Mouse (Mus musculus) mature B cell (primary cell): ENCODE data around the gene Zbtb32.

Experiments
- in situ Hi-C: fragments of 300-500 bp; cut with MboI; formaldehyde crosslinking; loops from 2 replicates; pipeline ENCODE4 v1.14.3; 2019

Zbtb32 gene

DNA sequence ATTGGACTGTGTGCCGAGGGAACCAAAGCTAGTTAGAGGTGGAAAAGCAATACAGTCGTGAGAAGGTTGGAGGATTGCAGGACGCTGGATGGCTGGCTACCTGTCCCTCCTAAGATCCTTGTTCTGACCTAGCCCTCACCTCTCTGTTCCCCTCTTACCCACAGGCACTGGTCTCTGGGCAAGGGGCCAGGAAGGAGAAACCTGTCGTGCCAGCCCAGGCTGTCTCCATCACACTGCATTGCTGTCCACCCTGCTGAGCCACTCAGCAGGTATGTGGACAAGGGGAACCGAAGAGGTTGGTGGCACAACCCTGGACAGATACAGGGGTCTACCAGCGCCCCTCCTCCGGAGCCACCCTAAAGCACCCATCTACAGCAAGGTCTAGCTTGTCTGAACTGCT lies 1.9 kb upstream of the Zbtb32 start:
- in situ Hi-C loops = no loop called here

DNA sequence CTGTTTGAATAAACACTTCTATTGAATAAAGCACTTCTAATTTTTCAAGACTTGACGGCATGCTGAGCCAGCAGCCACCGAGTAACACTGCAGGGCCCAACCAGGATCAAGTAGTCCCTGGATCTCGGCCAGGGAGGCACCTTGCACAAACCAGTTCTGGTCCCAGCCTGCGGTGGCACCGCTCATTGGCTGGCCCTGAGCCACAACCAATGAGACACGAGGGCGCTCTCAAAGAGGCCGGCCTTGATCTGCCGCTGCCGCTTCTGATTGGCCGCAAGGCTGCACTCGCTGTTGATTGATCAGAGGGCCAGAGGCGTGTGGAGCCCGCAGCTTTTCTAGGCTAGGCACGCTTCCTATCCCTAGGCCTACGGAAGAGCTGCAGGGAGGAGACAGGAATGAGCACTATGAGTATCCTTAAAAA lies 1.2 kb upstream of the Zbtb32 start:
- in situ Hi-C loops = no loop called here

DNA sequence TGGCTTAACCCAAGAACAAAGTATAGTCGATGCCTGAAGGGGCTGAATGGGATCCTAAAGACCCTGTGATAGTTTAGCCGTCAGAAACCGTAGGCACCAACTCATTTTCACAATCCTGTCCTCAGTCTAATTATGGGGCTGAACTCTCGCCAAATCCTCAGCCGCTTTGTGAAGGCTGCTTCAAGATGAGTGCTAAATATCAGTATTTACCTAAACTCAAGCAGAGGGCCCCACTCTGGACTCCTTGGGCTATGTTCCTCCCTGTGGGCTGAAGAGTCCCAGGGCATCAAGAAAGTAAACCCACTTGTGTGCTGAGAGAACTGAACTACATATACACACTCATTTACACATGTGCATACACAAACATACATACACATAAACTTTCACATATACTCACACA lies 1.9 kb downstream of the Zbtb32 start:
- in situ Hi-C loops = no loop called here

DNA sequence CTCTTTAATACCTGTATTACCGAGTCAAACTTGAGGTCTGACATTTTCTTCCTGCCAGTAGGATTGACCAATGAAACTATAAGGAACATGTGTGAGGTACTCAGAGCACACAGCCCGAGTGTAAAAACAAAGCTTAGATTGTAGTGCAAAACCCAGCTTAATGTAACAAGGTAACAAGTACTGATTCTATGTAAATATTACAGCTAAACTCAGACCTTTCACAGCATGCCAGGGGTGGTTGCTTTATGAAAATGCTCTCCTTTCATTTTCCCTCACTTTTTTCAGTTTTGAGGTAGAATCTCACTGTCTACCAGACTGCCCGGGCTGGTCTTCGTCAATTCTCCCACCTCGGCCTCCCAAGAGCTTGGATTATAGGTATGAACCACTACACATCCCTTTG lies 2.6 kb downstream of the Zbtb32 start:
- in situ Hi-C loops = no loop called here

DNA sequence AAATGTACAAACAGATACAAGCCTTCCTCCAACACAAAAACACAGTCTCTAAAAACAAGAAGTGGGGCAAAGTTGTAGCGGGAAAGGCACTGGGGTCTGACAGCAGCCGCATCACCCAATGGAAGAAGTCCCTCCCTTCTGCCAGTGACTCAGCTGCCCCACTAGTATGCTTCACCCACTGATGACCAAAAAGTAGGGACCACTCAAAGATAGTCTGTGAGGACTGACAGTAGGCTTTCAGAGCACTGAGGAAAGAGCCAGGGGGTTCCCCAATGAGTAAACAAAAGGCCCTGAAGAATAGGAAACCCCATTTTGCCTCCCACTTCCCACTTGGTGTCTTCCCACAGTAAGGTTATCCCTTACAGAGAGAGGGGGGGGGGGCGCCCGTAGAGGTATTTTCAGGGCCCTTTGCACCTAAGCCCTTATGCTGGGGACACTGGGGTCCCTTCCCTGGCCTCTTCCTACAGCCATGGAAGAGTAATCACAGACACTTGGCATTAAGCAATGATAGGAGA lies 4.1 kb downstream of the Zbtb32 start:
- in situ Hi-C loops = no loop called here

DNA sequence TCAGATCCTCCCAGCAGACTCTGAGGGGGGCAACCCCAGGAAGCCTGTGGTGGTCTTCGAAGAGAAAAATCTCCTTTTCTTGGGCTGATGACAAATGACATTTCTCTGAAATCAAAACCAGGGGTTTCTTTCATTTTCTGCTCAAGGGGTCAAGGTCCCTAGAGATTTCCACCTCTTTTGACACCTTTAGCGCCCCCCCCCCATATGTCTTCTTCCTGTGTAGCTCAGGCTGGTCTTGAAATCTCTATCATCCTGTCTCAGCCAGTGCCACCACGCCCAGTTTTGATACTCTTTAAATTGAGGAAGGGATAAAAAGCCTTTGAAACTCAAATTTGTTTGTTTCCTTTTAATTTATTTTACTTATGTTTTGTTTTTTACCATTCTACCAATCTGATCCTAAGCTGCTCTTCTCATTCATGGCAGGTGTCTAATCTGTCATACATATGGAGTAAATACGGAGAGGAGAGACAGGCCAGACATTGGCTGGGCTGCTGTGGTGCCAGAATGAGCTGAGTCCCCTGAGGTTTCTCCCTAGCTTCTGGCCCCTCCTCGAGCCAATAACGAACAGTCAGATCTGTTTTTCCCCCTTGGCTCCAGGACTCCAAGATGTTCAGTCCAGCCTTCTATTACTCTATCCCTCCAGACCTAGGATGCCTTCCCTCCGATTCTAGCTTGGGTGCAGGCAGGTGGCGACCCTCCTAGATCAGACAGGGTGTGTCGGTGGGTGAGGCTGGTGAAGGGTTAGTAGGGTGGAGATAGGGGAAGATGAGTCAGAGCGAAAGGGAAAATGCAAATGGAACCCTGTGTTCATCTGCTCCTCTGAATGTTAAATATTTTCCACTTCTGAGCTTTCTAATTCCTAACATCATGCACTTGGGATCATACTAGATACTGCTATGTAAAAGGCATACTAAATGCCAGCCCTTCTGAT lies 4.9 kb downstream of the Zbtb32 start:
- in situ Hi-C loops = no loop called here

DNA sequence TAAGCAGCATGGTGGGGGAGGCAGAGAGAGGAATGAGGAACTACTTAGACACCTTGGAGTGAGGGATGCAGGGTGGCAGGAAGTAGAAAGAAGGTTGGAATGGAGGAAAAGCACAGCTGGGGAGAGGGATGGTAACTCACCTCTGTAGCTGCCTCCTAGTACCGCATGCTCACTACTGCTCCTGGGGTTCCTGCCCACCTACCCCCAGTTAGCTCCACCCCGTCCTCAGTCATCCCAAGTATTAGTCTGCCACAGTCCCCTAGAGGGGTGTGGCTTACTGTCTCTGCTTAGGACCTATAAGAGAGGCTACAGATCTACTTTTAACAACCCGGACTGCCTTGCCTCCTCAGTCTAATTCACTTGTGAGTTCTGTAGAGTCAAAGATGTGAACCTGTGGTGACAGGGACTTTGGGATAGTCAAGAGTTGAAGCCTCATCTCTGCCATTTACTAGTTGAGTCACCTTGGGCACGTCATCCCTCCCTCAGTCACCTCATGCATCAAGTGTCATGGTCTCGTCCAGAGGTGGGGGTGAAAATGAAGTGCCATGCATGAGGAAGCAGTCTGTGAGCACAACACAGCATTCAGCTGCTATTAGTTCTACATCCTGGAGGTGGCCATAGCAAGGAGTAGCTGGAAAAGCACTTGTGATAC lies 5.8 kb downstream of the Zbtb32 start:
- in situ Hi-C loops = no loop called here

DNA sequence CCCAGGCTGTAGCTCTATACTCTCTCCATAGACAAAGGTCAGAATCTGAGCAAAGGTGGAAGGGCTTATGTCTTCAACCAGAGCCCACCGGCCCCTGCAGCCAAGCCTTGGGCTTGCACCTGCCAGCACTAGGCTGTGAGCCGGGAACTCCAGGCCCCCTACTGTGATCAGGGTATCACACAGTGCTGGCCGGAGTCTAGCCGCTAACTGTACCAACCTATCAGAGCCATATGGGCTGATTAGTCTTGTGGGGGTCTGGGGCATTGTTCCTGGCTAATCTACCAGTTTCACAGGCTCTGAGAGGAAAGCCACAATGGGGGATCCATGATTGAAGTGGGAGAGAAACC lies 7.1 kb downstream of the Zbtb32 start:
- in situ Hi-C loops = no loop called here

DNA sequence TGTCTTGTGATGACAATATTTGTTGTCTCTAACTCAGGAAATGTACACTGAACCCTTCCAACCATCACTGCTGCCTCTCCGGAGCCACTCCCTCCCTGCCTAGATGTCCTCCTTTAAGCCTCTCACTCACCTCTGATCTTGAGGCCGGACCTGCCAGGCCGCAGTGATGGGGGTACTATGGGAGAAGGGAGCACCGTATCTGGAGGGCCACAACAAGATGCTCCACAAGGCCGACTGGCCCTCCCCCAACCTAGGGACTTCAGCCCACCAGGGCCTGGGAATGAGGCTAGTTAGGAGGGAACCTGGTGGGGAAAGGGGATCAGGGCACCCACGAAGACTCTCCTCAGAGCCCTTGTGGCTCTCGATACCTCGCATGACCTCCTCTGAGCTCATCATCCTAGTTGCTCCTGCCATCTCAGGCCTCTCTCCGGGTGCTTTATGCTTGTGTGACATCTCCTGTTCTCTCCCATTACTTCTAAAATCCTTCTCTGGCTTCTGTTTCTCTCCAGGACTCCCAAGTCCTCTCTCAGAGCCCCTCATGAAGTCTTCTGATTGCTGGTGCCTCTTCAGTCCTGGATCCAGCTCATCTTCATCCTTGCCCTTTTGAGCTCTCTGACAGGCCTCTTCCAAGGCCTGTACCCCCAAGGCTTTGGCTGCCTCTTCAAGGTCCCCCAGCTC lies 7.6 kb downstream of the Zbtb32 start:
- in situ Hi-C loops = no loop called here

DNA sequence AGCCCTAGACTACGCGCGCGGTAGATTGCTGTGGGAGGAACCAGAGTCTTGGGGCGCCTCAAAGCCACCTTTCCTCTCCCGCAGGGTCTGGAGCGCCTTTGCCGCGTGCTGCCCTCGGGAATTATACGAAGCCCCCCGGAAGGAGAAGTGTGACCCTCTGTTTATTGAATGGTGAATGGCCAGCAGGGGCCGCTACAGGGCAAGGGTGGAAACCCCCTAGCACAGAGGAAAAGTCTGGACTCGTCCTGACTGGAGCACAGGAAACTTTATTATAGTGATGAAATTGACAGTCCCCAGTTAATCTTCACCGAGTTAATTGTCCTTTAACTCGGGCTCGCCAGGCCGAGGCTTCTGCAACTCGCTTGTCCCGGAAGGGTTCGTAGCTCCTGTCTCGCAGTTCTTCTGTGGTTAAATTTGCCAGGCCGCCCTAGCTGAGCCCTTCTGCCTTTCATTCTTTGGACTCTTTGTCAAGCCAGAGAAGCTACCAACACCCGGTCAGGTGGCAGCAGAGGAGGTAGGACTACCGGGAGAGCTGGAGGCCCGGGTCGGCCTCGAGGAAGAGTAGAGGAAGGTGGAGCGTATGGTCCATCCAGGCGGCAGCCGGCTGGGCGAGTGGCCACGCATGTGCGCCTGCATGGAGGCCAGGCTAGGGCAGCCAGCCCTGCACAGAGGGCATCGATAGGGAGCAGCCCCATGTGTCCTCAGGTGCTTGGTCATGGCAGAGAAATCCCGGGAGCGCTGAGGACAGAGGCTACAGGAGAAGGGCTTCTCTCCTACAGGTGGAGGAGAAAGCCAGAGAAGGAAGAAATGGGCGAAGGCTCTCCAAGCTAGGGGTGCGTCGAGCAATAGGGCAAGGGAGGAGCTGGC lies 9.0 kb downstream of the Zbtb32 start:
- in situ Hi-C loops = no loop called here

DNA sequence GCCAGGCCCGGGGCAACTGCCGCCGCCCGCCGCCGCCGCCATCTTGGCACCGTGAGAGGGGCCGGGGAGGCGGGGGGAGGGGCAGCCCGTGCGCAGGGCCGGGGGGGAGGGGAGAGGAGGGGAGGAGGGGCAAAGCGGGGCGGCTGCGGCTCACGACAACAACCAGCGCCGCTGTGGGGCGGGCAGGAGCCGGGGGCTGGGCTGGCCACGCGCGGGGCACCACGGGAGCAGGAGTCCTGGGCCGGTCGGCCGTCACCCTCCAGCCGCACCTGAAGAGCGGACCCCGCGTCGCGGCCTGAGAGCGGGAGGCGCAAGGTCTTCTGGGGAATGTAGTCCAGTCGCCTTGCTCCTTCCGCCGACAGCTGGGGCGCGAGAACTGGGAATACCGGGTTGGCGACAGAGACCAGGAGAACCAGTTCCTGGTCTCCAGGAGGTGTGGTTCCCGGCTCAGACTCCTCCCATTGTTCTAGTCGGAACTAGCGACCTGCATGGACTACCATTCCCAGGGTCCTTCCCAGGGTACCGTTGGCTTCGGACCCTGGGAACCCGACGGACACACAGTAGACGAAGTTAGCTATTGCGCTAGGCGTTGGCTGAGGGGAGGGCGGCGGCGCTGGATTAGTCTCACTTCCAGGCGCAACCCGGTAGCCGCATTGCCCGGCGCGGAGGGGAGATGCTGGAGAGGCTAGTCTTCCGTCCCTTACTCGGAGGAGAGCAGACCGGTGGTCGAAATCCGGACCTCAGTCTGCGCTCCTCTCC lies 9.9 kb downstream of the Zbtb32 start, which contains the start of gene Kmt2b:
TSS of gene Kmt2b (minus strand) at position 51 of the 759 bp plus-strand sequence.
- in situ Hi-C loops = no loop called here

DNA sequence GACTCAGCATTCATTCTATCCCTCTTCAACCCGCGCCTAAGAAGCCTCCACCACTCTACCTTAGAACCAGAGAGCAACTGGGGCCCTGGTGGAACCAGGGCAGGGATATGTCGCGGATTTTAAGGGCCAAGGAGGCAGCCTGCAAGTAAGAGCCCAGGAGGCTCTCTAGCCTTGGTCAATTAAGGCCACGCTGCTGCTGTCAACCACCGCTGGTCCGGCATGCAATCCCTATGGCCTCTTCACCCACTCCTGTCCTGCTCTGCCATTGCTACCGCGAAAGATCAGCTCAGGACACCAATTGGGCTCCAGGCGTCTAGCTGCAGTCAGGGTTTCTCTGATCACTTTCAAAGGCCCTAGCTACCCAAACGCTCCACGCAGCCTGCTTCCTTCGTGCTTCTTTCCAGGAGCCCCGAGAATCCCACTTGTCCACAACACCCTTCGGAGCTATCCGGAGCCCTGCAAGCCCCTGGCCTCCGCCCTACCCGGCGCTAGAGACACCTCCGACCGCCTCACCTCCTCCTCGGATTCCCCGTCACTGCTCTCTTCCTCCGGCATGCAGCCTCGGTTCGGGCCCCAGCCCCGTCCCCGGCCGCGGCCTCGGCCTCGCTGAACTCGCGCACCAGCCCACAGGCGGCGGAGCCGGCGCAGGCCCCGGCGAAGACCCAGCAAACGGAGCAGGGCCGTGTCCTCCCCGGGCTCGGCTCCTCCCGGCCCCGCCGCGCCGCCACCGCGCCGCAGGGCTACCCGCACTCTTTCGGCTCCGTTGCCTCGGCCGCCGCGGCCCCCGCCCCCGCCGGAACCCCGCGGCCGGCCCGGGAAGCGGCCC lies 10.7 kb downstream of the Zbtb32 start:
- in situ Hi-C loops = no loop called here

DNA sequence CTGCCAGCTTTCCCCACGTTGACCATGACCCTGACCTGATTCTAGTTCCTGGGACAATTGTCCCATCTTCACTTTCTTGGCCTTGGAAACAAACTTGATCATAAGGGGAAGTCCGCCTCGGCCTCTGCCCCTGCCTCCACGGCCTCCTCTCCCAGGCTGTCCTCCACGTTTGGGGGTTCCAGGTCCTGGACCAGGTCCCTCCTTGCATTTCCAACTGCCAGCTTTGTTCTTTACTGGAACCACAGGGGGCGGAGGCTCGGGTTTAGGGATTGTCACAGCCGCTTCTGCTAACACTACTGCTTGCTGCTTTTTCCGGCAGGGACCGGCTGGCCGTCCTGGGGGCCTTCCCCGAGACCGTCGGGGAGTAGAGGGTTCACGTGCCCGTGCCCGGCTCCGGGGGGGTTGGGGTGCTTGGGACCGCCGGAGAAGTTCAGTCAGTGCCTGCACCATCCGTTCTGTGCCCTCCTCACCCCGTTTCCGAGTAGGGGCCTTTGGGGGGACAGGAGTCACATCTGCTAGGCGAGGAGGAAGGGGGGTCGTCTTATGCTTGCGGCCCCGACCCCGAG lies 12.2 kb downstream of the Zbtb32 start:
- in situ Hi-C loops = no loop called here

DNA sequence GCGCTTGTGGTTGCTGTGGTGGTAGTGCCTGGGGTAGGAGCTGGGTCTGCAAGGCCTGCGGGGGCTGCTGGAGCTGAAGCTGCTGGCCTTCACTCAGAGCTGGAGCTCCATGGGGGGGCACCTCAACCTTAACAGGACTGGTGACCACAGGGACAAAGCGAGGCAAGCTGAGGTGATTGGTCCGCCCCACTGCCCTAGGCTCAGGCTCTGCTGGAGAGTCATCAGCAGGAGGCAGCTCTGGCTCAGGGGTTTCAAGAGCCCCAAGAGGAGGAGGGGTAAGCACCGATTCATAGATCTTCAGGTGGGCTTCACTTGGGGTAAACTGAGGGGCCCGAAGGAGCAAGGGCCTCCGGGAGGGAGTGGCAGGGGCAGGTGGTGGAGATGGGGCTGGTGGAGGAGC lies 13.5 kb downstream of the Zbtb32 start:
- in situ Hi-C loops = no loop called here

DNA sequence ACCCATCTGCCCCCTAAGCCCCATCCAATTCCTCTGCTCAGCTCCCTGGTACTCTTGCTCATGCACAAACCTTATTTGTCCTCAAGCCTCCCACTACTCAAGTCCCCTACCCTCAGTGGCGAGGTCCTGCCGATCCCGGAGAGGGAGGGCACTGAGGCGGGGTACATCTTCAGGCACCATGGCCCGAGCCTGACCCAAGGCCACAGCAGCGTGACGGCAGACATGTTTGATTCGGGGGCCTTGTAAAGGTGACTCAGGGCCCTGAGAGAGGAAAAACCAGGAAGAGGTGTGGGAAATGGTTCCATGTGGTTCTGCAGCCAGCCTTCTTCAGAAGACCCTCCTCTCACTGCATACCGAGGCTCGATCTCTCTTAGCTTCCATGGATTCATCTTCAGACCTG lies 14.4 kb downstream of the Zbtb32 start:
- in situ Hi-C loops = no loop called here

DNA sequence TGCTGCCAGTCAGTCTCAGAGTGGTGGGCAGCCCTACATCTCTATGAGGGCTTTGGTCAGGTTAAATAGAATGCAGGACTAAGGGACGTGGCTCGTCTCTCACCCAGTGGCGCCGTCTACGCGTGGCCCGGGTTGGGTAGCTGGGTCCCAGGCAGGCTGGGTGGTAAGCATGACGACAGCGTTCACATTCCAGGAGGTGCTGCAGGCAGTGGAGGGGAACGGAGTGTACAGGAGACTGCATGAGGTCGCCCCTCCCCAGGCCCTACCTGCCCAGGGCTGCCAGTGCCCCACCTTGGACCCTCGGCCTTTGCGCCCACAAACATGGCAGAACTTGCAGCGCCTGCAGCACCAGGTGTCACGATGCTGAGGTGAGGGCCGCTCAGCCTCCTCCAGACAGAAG lies 17.2 kb downstream of the Zbtb32 start:
- in situ Hi-C loops = no loop called here

DNA sequence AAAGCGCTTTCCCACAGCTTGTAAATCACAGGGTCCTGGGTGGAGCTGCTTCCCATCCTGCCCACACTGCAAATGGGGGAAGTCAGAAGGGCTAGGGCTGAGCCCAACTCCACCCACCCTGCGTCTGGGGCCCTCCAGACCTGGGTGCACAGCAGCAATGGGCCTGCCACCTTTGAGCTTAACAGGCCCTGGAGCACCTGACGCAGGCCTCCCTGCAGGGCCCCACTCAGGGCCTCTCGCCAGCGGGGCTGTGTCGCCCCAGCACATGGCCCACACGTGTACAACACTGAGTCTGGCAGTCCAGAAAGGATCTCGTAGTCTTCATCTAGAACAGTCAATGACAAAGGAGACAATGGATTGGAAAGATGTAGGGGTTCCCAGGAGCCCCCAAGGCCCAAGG lies 18.8 kb downstream of the Zbtb32 start:
- in situ Hi-C loops = no loop called here

DNA sequence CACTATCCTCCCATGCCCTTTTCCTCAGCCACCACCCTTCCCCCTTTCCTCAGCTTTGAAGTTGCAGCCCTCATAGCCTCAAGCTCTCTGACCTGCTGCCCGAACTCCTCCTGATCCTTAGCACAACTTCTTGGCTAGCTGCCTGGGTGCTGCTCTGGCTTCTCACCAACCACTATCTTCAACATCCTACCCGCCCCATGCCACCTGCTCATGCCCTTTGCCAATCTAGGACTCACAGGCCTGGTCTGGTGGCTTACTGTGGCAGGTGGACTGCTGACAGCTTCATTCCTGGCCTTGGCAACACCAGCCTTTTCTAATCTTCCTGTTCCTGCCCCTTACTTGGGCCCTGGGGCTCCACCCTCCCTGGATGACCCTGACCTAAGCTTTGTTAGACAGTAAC lies 25.7 kb downstream of the Zbtb32 start:
- in situ Hi-C loops = no loop called here

DNA sequence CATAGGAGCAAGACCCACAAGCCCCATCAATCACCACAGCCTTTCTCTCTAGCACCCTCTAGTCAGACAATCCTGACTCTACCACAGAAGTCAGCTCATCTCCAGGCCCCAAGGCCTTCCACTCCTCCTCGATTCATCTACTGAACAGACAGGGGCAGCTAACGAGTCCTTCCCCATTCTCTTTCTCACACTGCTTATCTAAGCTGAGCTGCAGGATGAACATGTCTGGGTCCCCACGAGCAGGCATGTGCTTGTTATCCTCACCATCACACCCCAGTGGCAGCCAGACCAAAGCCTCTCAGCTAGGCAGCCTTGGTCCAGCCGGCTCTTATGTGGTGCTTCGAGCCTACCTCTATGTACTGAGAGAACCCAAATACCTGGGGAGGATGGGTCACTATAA lies 26.3 kb downstream of the Zbtb32 start:
- in situ Hi-C loops = no loop called here

DNA sequence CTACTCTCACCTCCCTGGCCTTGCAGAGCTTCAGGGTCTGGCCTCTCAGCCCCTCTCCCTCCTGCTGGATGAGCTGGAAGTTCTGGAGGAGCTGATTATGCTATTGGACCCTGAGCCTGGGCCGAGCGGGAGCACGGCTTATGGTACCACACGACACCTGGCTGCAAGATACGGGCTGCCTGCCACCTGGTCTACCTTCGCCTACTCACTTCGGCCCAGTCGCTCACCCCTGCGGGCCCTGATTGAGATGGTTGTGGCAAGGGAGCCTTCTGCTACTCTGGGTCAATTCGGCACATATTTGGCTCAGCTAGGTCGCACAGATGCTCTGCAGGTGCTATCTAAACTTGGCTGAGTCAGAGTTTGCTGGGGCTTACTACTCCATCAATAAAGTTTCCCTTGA lies 31.2 kb downstream of the Zbtb32 start:
- in situ Hi-C loops = no loop called here
